Mouse (Mus musculus) heart, embryonic 10.5 days (tissue): ENCODE measurements at regions not wholly inside any gene's neighbourhood (a gene's known extent, or its start where the extent isn't known, plus 50 kb on each side); places are given as distances from the start of the nearest gene placed in this dataset.
A peak's percentile ranks its signal among the peaks of the same experiment; 100 is the strongest.
"Not testable (repeated sequence)": the region's sequence is repeated elsewhere in the genome, so short reads cannot be mapped to it uniquely, and the experiment has no call there.

Experiments
- DNase-seq: peaks from one replicate; pipeline ENCODE4 v3.0.0-alpha.2; 2017; ENCODE audit warnings: low spot score
- H3K27ac ChIP-seq: fragments of 300-500 bp; sonication (generic); 2 replicates; pipeline ENCODE4 v1.5.1; 2016; ENCODE audit warnings: mild to moderate bottlenecking
- H3K27me3 ChIP-seq: fragments of 300-500 bp; sonication (generic); 2 replicates; pipeline ENCODE4 v1.6.1; 2016; ENCODE audit warnings: mild to moderate bottlenecking; ENCODE audit not compliant: poor library complexity, insufficient read depth, severe bottlenecking
- H3K36me3 ChIP-seq: fragments of 300-500 bp; sonication (generic); 2 replicates; pipeline ENCODE4 v1.6.1; 2016; ENCODE audit warnings: mild to moderate bottlenecking, moderate library complexity
- H3K4me1 ChIP-seq: fragments of 300-500 bp; sonication (generic); 2 replicates; pipeline ENCODE4 v1.6.1; 2016; ENCODE audit warnings: mild to moderate bottlenecking
- H3K4me3 ChIP-seq: fragments of 300-500 bp; sonication (generic); 2 replicates; pipeline ENCODE4 v1.5.1; 2016; ENCODE audit warnings: mild to moderate bottlenecking, moderate library complexity
- H3K9me3 ChIP-seq: fragments of 300-500 bp; sonication (generic); 2 replicates; pipeline ENCODE4 v1.6.1; 2016; ENCODE audit warnings: mild to moderate bottlenecking, moderate library complexity
- WGBS: fragments of 180-500 bp; shearing (Covaris S2); methylation state at CpG from one replicate; pipeline ENCODE4 v1.1.7; 2016; 5-methylcytosine and 5-hydroxymethylcytosine counted together

DNA sequence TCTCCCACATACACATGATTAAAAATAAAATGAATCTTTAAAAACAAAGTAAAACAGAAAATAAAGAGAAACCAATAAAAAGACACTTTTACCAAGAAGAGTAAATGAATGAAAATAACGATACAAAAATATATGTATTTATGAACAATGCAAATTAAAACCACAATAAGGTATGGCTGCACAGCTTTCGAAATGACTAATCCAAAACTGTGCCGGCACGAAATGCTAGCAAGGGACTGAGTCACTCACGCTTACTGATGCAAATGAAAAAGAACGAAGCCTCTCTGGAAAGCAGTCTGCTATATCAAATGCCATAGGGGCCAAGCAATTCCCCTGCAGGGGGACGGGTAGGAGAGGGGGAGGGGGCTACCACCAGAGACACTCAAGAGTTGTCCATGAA, 704.0 kb downstream of the 4930447A16Rik start:
- Histone ChIP-seq H3K9me3 (no peaks in the 10 kb centered on the region), H3K36me3 (no peaks in the 10 kb centered on the region), H3K4me3 (no peak overlapping the region), H3K27ac (no peak overlapping the region), H3K4me1 (no peaks in the 10 kb centered on the region), H3K27me3 (no peaks in the 10 kb centered on the region)
- WGBS, result 83% methylated on average over 7 of the region's 7 CpGs
- DNase-seq, result no peak

DNA sequence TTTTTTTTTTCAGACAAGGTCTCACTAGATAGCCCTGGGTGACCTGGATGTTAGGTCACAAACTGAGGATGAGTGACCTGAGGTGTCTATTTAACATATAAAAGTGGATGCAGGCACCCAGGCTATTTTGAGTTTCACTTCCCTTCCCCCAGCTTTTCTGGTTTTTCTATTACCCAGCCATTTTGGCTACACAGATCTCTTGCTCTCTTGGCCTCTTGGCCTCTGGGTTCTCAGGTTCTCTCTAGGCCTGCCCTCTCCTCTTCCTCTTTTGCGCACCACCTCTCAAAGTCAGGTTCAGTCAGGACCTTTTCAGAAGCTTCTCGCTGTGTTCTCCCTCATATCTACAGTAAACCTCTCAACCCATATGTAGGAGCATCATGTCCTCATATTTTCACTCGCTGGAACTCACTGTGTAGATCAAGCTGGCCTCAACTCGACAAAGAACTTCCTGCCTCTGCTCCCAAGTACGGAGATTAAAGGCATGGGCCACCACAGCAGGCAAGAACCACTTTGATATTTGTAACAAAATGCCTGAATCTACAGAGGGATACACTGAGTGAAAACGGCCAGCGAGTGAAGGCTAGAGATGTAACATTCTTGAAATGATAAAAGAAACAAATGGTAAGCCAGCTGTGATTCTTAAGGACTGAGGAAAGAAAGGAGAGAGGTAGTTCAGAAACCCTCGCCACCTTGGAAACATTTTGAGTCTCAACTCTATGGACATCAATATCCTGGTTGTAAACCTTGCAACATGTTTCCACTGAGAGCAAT, 704.7 kb downstream of the 4930447A16Rik start:
- Histone ChIP-seq H3K27ac (no peak overlapping the region), H3K36me3 (no peaks in the 10 kb centered on the region), H3K9me3 (no peaks in the 10 kb centered on the region), H3K4me3 (no peak overlapping the region), H3K4me1 (no peaks in the 10 kb centered on the region), H3K27me3 (no peaks in the 10 kb centered on the region)
- DNase-seq, result no peak
- whole genome bisulfite sequencing, result 73% methylated on average over 8 of the region's 8 CpGs

DNA sequence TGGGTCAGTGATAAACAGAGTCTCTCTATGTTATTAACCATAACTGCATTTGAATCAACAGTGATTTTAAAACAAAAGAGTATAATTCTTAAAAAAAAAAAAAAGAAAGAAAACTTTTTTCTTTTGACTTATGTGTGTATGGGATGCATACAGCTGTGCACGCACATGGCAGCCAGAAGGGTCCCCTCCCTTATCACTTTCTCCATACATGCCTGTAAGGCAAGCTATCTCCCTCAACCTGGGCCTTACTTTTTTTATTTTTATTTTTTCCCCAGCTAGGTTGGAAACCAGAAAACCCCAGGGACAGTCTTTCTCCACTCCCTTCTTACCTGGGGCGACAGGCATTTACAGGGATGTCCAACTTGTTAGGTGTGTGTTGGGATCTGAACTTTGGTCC, 705.3 kb downstream of the 4930447A16Rik start:
- 81% methylated on average over 2 of the region's 2 CpGs for WGBS
- no peak for DNase-seq
- Histone ChIP-seq H3K27me3 (no peaks in the 10 kb centered on the region), H3K4me1 (no peaks in the 10 kb centered on the region), H3K36me3 (no peaks in the 10 kb centered on the region), H3K27ac (no peak overlapping the region), H3K4me3 (no peak overlapping the region), H3K9me3 (no peaks in the 10 kb centered on the region)

DNA sequence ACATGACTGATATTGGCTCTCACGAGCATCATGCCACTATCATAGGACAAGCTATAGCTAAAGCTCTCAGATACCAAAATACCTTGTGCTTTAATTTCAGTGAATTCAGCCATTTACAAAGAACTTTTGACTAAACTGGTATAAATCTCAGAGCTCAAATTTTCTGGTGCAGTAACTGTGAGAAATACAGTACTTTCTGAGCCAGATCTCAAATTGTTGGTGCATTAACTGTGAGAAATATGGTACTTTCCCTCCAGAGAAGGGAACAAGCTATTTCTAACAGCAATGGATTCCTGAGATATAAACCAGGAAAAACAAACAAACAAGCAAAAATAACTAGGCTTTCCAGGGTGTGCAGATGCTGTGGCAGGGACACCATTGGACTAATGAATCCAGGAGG, 714.3 kb downstream of the 4930447A16Rik start:
- Histone ChIP-seq H3K27ac (no peak overlapping the region), H3K4me3 (no peak overlapping the region), H3K36me3 (no peaks in the 10 kb centered on the region), H3K27me3 (no peaks in the 10 kb centered on the region), H3K4me1 (no peaks in the 10 kb centered on the region), H3K9me3 (no peaks in the 10 kb centered on the region)
- WGBS, result 61% methylated on average over 1 of the region's 1 CpGs
- no peak for DNase-seq

DNA sequence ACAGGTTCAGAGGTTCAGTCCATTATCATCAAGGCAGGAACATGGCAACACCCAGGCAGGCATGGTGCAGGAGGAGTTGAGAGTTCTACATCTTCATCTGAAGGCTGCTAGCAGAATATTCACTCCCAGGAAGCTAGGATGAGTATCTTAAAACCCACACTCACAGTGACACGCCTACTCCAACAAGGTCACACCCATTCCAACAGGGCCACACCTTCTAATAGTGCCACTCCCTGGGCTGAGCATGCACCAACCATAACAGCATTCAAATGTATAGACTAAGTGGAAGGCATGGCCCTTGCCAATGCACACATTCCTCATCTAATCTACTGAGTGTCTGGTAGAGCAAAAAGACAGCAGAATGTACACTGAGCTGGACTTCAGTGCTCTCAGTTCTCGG, 718.1 kb downstream of the 4930447A16Rik start:
- Histone ChIP-seq H3K9me3 (no peaks in the 10 kb centered on the region), H3K27me3 (no peaks in the 10 kb centered on the region), H3K27ac (no peak overlapping the region), H3K4me1 (no peaks in the 10 kb centered on the region), H3K4me3 (no peak overlapping the region), H3K36me3 (no peaks in the 10 kb centered on the region)
- WGBS, result 74% methylated on average over 2 of the region's 2 CpGs
- DNase-seq, result no peak

DNA sequence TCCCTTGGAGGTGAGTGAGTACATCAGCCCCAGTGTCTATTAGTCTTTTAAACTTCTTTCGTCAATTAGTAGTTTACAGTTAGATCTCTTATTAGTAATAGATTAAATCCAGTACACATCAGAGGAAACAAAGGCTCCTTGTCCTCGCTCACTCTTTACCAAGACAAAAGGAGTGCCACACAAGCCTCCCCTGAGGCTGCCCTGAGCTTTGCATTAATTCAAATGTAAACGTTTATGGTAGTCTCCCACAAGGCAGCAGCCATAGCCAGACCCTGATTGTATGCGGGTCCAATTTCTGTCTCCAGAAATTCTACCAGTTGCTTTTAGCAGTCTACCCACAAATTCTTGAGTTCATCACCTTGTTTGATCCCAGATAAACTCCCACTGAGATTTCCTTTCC, 726.3 kb downstream of the 4930447A16Rik start:
- WGBS, result 72% methylated on average over 4 of the region's 4 CpGs
- no peaks in the 10 kb centered on the region for H3K27me3 ChIP-seq
- H3K4me1 ChIP-seq, result no peaks in the 10 kb centered on the region
- no peak overlapping the region for H3K27ac ChIP-seq
- H3K4me3 ChIP-seq, result no peak overlapping the region
- H3K9me3 ChIP-seq, result no peaks in the 10 kb centered on the region
- no peak for DNase-seq
- H3K36me3 ChIP-seq, result no peaks in the 10 kb centered on the region

DNA sequence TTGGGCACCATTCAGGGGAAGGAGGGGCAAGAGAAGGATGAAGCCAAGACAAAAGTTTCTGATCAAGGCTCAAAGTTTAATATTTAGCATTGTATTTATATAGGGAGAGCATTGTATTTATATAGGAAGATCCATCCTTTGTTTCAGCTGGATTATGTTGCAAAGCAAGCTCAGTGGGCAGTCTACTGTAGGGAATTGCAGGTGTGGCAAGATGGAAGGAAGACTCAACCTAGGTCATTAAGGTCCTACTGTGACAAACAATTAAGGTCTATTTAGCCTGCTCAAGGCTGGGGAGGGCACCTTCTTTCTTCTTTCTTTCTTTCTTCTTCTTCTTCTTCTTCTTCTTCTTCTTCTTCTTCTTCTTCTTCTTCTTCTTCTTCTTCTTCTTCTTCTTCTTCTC, 728.5 kb downstream of the 4930447A16Rik start:
- not testable (repeated sequence) for DNase-seq, H3K36me3 ChIP-seq, H3K27ac ChIP-seq, H3K9me3 ChIP-seq, H3K4me3 ChIP-seq, H3K4me1 ChIP-seq, H3K27me3 ChIP-seq

DNA sequence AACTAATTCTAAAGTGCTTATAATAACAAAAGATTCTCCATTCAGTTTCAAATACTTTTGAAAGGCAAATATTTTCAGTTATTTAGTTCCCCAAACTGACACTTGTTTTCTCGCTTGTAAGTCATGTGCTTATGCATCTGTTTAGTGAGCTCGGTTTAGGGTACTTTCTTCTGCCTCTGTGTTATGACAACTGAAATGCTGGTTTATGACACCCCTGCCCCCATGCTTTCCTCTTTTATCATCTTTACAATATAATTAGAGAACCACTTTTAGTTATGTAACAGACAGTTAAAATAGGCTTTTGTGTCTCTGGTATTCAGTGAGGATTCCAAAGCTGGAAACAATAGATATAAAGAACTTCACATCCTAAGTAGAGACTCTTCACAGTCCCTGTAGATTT, 733.8 kb downstream of the 4930447A16Rik start:
- H3K27me3 ChIP-seq, result peaks cover 35% of the 10 kb centered on the region; the same call in 1 of the 2 replicates
- H3K27ac ChIP-seq, result no peak overlapping the region
- WGBS, result 88% methylated on average over 2 of the region's 2 CpGs
- no peaks in the 10 kb centered on the region for H3K4me1 ChIP-seq
- H3K36me3 ChIP-seq, result no peaks in the 10 kb centered on the region
- no peak for DNase-seq
- H3K9me3 ChIP-seq, result no peaks in the 10 kb centered on the region
- no peak overlapping the region for H3K4me3 ChIP-seq

DNA sequence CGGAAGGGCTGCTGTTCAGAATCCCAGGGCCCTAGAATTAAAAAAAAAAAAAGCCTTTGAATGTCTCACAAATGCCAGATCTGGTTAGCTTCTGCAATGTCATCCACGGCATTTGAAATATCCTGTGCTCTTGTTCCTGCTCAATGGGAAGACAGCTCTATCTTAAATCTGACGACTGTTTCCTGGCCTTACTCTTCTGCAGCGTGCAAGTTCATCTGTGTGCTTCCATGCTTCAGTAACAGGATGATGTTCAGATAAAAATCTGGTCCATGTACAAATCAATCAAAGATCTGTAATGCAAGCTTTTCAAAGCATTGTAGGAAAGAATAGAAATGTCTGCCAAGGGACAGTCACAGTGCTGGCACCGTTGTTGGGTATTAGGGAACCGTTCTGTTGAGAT, 738.4 kb downstream of the 4930447A16Rik start:
- Histone ChIP-seq H3K27ac (no peak overlapping the region), H3K4me1 (peaks cover 28% of the 10 kb centered on the region), H3K4me3 (no peak overlapping the region), H3K27me3 (peaks cover 32% of the 10 kb centered on the region; the same call in 1 of the 2 replicates), H3K9me3 (no peaks in the 10 kb centered on the region), H3K36me3 (no peaks in the 10 kb centered on the region)
- 40% methylated on average over 6 of the region's 6 CpGs for WGBS
- DNase-seq, result no peak

DNA sequence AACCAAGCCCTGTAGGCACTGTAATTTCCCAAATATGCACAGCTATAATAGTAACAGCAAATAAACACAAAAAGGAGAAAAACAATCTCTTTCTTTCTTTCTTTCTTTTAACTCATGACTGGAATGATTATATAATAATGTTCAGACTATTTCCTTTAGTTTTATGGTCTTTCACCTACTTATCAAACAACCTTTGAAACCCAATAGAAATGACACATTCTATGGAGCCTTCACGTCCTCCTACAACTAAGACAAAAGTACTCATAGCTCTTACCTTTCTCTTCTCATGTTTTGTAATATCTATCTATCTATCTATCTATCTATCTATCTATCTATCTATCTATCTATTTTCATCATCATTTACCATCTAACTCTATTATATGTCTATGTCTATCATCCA, 739.5 kb downstream of the 4930447A16Rik start:
- no peak for DNase-seq
- H3K4me1 ChIP-seq, result peaks cover 36% of the 10 kb centered on the region
- no peak overlapping the region for H3K4me3 ChIP-seq
- no peak overlapping the region for H3K27ac ChIP-seq
- peaks cover 32% of the 10 kb centered on the region; the same call in 1 of the 2 replicates for H3K27me3 ChIP-seq
- no peaks in the 10 kb centered on the region for H3K9me3 ChIP-seq
- WGBS, result 84% methylated on average over 1 of the region's 1 CpGs
- H3K36me3 ChIP-seq, result no peaks in the 10 kb centered on the region

DNA sequence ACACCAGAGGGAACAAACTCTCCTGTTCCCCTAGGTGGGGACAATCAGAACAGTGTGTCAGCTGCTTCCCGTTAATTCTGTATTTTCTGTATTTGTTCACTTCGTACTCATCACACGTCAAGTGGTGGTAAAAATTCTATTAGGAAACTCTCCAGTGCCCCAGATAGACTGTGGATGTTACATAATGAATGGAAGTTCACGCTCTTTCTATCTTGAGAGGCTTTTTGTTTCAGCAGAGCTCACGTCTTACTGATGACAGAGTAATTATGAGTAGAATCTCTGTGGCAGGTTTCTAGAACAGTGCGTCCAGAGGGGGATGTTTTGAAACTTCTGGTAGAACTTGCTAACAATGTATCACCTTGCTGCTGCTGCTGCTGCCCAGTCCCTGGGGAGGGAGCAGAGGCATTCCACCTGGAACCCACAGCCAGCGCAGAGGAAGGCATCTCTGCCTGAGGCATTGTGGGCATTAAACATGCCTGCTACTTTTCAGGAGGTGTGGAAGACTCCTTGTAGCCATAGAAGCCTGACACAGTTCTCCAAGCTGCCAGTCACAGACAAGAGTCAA, 740.6 kb downstream of the 4930447A16Rik start:
- Histone ChIP-seq H3K27me3 (peaks cover 26% of the 10 kb centered on the region; the same call in 1 of the 2 replicates), H3K4me1 (peaks cover 42% of the 10 kb centered on the region), H3K4me3 (no peak overlapping the region), H3K9me3 (no peaks in the 10 kb centered on the region), H3K27ac (no peak overlapping the region; the same call in 1 of the 2 replicates), H3K36me3 (no peaks in the 10 kb centered on the region)
- DNase-seq, result peak; percentile 61
- 63% methylated on average over 7 of the region's 7 CpGs for WGBS

DNA sequence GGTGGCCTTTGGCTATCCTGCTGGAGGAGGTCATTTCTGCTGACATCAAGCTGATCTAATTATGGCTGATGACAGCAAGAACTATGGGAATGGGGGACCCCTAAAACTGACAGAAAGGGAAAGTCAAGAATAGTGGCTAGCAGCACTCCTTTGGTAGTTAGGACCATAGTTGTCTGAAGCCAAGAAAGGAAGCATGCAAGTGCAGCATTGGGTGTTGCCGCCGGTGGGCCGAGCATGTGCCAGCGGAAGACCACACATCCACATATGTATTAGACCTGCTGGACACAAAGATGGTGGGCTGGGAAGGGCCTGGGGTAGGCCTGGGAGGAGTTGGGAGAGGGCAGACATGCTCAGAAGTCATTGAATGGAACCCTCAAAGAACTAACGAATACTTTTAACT, 741.1 kb downstream of the 4930447A16Rik start:
- DNase-seq, result peak; percentile 57
- Histone ChIP-seq H3K27me3 (peaks cover 26% of the 10 kb centered on the region; the same call in 1 of the 2 replicates), H3K27ac (0 out of 2 replicates have a peak overlapping the region, but pooled peaks have one; percentile 16), H3K4me3 (no peak overlapping the region), H3K36me3 (no peaks in the 10 kb centered on the region), H3K4me1 (peaks cover 43% of the 10 kb centered on the region), H3K9me3 (no peaks in the 10 kb centered on the region)
- WGBS, result 96% methylated on average over 5 of the region's 5 CpGs

DNA sequence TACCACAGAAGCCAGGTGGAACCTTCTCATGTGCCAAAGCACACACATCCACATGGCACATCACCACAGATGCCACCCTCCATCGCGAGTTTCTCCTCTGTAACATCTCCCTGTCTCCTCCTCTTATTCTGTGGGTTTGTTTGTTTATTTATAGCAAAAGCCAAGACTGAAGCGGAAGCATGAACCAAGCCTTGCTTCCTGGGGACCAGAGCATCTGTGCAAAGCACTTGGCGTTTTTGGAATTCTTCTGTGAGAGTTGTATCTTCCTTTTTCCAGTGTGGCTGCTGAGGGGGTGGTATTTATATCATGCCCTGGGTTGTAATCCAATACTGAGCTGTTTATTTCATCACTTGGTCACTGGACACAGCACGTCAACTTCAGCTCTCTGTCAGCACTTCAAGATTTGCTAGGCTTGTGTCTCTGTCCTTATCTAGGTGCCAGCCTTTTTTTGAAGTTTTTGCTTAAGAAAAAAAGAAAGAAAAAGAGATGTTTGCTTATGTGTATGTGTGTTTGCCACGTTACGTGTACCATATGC, 742.3 kb downstream of the 4930447A16Rik start:
- peak; percentile 70 for DNase-seq
- Histone ChIP-seq H3K9me3 (no peaks in the 10 kb centered on the region), H3K27me3 (peaks cover 29% of the 10 kb centered on the region), H3K4me1 (peaks cover 48% of the 10 kb centered on the region), H3K27ac (no peak overlapping the region), H3K4me3 (no peak overlapping the region), H3K36me3 (no peaks in the 10 kb centered on the region)
- WGBS, result 54% methylated on average over 7 of the region's 7 CpGs
